Mouse (Mus musculus) embryonic facial prominence, embryonic 13.5 days (tissue): ENCODE data around the gene Clk2. TPM values are rescaled to one million over a fixed set of nuclear protein-coding genes. Genes with fewer than 3 reads are reported as not detected.

Experiments used
- ATAC-seq: fragments of 200-750 bp; cut with Nextera tagmentation; 2 replicates; pipeline ENCODE4 v1.8.0; 2017; ENCODE audit warnings: low read depth; ENCODE audit not compliant: insufficient number of reproducible peaks, insufficient read depth, low FRiP score, low TSS enrichment
- H3K27ac ChIP-seq: fragments of 300-500 bp; sonication (generic); 2 replicates; pipeline ENCODE4 v1.5.1; 2015; ENCODE audit warnings: moderate library complexity, mild to moderate bottlenecking, inconsistent platforms
- H3K27me3 ChIP-seq: fragments of 300-500 bp; sonication (generic); 2 replicates; pipeline ENCODE4 v1.6.1; 2015; ENCODE audit warnings: mild to moderate bottlenecking, inconsistent platforms
- H3K36me3 ChIP-seq: fragments of 300-500 bp; sonication (generic); 2 replicates; pipeline ENCODE4 v1.6.1; 2015; ENCODE audit warnings: mild to moderate bottlenecking, inconsistent platforms
- H3K4me1 ChIP-seq: fragments of 300-500 bp; sonication (generic); 2 replicates; pipeline ENCODE4 v1.6.1; 2015; ENCODE audit warnings: inconsistent platforms
- H3K4me2 ChIP-seq: fragments of 300-500 bp; sonication (generic); 2 replicates; pipeline ENCODE4 v1.6.1; 2015; ENCODE audit warnings: moderate library complexity, mild to moderate bottlenecking, inconsistent platforms
- H3K4me3 ChIP-seq: fragments of 300-500 bp; sonication (generic); 2 replicates; pipeline ENCODE4 v1.5.1; 2015; ENCODE audit warnings: mild to moderate bottlenecking, inconsistent platforms
- H3K9ac ChIP-seq: fragments of 300-500 bp; sonication (generic); 2 replicates; pipeline ENCODE4 v1.6.1; 2015; ENCODE audit warnings: mild to moderate bottlenecking, inconsistent platforms
- H3K9me3 ChIP-seq: fragments of 300-500 bp; sonication (generic); 2 replicates; pipeline ENCODE4 v1.6.1; 2016; ENCODE audit warnings: inconsistent platforms
- WGBS: fragments of 180-500 bp; shearing (Covaris S2); methylation state at CpG from one replicate; pipeline ENCODE4 v1.1.7; 2015; ENCODE audit warnings: mixed read lengths; 5-methylcytosine and 5-hydroxymethylcytosine counted together
- polyA plus RNA-seq: library from polyadenylated mRNA; unstranded; fragments of >200 nt; fragmentation: Nextera tagmentation; extraction: Ambion mirVana; gene quantifications from 2 replicates; pipeline ENCODE4 v1.2.1, GENCODE M21; 2015

The Clk2 gene
- polyA plus RNA-seq, 1 experiment from 2014 or later, result 39.9 TPM

- H3K4me1 ChIP-seq, result peaks cover 6% of the 10 kb centered on the region
- no peaks in the 10 kb centered on the region for H3K36me3 ChIP-seq
- H3K27ac ChIP-seq, result peak overlapping the region; percentile 84
- peak overlapping the region; percentile 44 for H3K4me3 ChIP-seq
- peak overlapping the region; percentile 68 for H3K9ac ChIP-seq
- peak overlapping the region; percentile 61 for H3K4me2 ChIP-seq
- peak; percentile 95 for ATAC-seq
- H3K9me3 ChIP-seq, result no peaks in the 10 kb centered on the region
- no peaks in the 10 kb centered on the region for H3K27me3 ChIP-seq
- 6% methylated on average over 33 of the region's 33 CpGs for WGBS
These were observed 31.6 kb downstream of the Clk2 start for GRCm38 (mm10) chr3:89195979-89196877.

GRCm38 (mm10) chr3:89199839-89200238 lies 35.2 kb downstream of the Clk2 start:
- no peaks in the 10 kb centered on the region for H3K9me3 ChIP-seq
- WGBS, result 72% methylated on average over 3 of the region's 3 CpGs

GRCm38 (mm10) chr3:89202253-89203141 lies 37.9 kb downstream of the Clk2 start, which contains the start of gene Gba:
Gene Gba, plus strand, starts transcription at chr3:89202928.
- no peaks in the 10 kb centered on the region for H3K27me3 ChIP-seq
- no peak within 1 kb of the TSS for H3K27ac ChIP-seq
- peak within 1 kb of the TSS; percentile 73 for H3K9ac ChIP-seq
- peak; percentile 73 for ATAC-seq
- H3K4me1 ChIP-seq, result peaks cover 5% of the 10 kb centered on the region
- H3K4me2 ChIP-seq, result peak within 1 kb of the TSS; percentile 70
- WGBS, result 25% methylated on average over 13 of the region's 13 CpGs
- no peaks in the 10 kb centered on the region for H3K9me3 ChIP-seq
- H3K36me3 ChIP-seq, result peaks cover 32% of the 10 kb centered on the region
- H3K4me3 ChIP-seq, result peak within 1 kb of the TSS; percentile 52

More at GRCm38 (mm10) chr3:89199839-89200238, 35.2 kb downstream of the Clk2 start:
- peaks cover 11% of the 10 kb centered on the region for H3K4me1 ChIP-seq
- H3K36me3 ChIP-seq, result peaks cover 5% of the 10 kb centered on the region; the same call in 1 of the 2 replicates
- no peak overlapping the region for H3K4me3 ChIP-seq
- H3K27ac ChIP-seq, result no peak overlapping the region
- H3K27me3 ChIP-seq, result no peaks in the 10 kb centered on the region
- H3K9ac ChIP-seq, result no peak overlapping the region
- ATAC-seq, result no peak
- H3K4me2 ChIP-seq, result no peak overlapping the region

- no peak for ATAC-seq
- WGBS, result 40% methylated on average over 5 of the region's 5 CpGs
- Histone ChIP-seq H3K4me1 (peaks cover 5% of the 10 kb centered on the region), H3K27ac (no peak overlapping the region), H3K36me3 (peaks cover 38% of the 10 kb centered on the region), H3K4me2 (peak overlapping the region; percentile 70), H3K4me3 (peak overlapping the region; percentile 52), H3K9me3 (no peaks in the 10 kb centered on the region), H3K9ac (peak overlapping the region; percentile 73), H3K27me3 (no peaks in the 10 kb centered on the region)
These were observed 38.5 kb downstream of the Clk2 start for GRCm38 (mm10) chr3:89203142-89203514.

- ATAC-seq, result no peak
- H3K27me3 ChIP-seq, result no peaks in the 10 kb centered on the region
- no peaks in the 10 kb centered on the region for H3K9me3 ChIP-seq
- peaks cover 67% of the 10 kb centered on the region for H3K36me3 ChIP-seq
- H3K4me2 ChIP-seq, result no peak overlapping the region
- no peak overlapping the region for H3K4me3 ChIP-seq
- H3K9ac ChIP-seq, result no peak overlapping the region
- H3K4me1 ChIP-seq, result peaks cover 5% of the 10 kb centered on the region
- WGBS, result 94% methylated on average over 7 of the region's 7 CpGs
- no peak overlapping the region for H3K27ac ChIP-seq
These were observed 41.5 kb downstream of the Clk2 start for GRCm38 (mm10) chr3:89206079-89206478.

GRCm38 (mm10) chr3:89206695-89207094 lies 42.1 kb downstream of the Clk2 start:
- Histone ChIP-seq H3K27ac (no peak overlapping the region), H3K36me3 (peaks cover 67% of the 10 kb centered on the region), H3K9ac (no peak overlapping the region), H3K27me3 (no peaks in the 10 kb centered on the region), H3K4me3 (no peak overlapping the region), H3K4me2 (no peak overlapping the region), H3K4me1 (peaks cover 5% of the 10 kb centered on the region), H3K9me3 (no peaks in the 10 kb centered on the region)
- 86% methylated on average over 2 of the region's 2 CpGs for WGBS
- ATAC-seq, result no peak

GRCm38 (mm10) chr3:89208075-89208657 lies 43.6 kb downstream of the Clk2 start:
- H3K4me1 ChIP-seq, result peaks cover 10% of the 10 kb centered on the region
- no peak overlapping the region for H3K27ac ChIP-seq
- no peaks in the 10 kb centered on the region for H3K9me3 ChIP-seq
- no peak overlapping the region; the same call in 1 of the 2 replicates for H3K4me3 ChIP-seq
- H3K9ac ChIP-seq, result no peak overlapping the region
- no peaks in the 10 kb centered on the region for H3K27me3 ChIP-seq
- no peak for ATAC-seq
- WGBS, result 83% methylated on average over 13 of the region's 13 CpGs
- peaks cover 67% of the 10 kb centered on the region for H3K36me3 ChIP-seq
- H3K4me2 ChIP-seq, result no peak overlapping the region

- H3K4me2 ChIP-seq, result no peak overlapping the region
- H3K27me3 ChIP-seq, result no peaks in the 10 kb centered on the region
- H3K9me3 ChIP-seq, result no peaks in the 10 kb centered on the region
- no peak overlapping the region for H3K4me3 ChIP-seq
- WGBS, result 80% methylated on average over 6 of the region's 6 CpGs
- peaks cover 7% of the 10 kb centered on the region for H3K4me1 ChIP-seq
- H3K9ac ChIP-seq, result no peak overlapping the region
- H3K27ac ChIP-seq, result no peak overlapping the region
- peaks cover 67% of the 10 kb centered on the region for H3K36me3 ChIP-seq
- no peak for ATAC-seq
These were observed 44.1 kb downstream of the Clk2 start for GRCm38 (mm10) chr3:89208736-89209135.

- Histone ChIP-seq H3K27ac (no peak overlapping the region), H3K9me3 (no peaks in the 10 kb centered on the region), H3K4me1 (peaks cover 8% of the 10 kb centered on the region), H3K4me2 (no peak overlapping the region), H3K4me3 (no peak overlapping the region), H3K36me3 (peaks cover 63% of the 10 kb centered on the region), H3K9ac (no peak overlapping the region), H3K27me3 (no peaks in the 10 kb centered on the region)
- ATAC-seq, result no peak
- WGBS, result 91% methylated on average over 7 of the region's 7 CpGs
These were observed 45.1 kb downstream of the Clk2 start for GRCm38 (mm10) chr3:89209731-89210130.

- H3K36me3 ChIP-seq, result peaks cover 59% of the 10 kb centered on the region
- H3K4me2 ChIP-seq, result no peak overlapping the region
- H3K4me1 ChIP-seq, result peaks cover 13% of the 10 kb centered on the region
- H3K4me3 ChIP-seq, result no peak overlapping the region
- no peak for ATAC-seq
- no peaks in the 10 kb centered on the region for H3K9me3 ChIP-seq
- H3K9ac ChIP-seq, result no peak overlapping the region
- no peak overlapping the region for H3K27ac ChIP-seq
- 82% methylated on average over 13 of the region's 13 CpGs for WGBS
- H3K27me3 ChIP-seq, result no peaks in the 10 kb centered on the region
These were observed 45.6 kb downstream of the Clk2 start for GRCm38 (mm10) chr3:89210162-89210561.

- 81% methylated on average over 7 of the region's 7 CpGs for WGBS
- Histone ChIP-seq H3K27ac (peak overlapping the region; percentile 55; the same call in 1 of the 2 replicates), H3K4me2 (no peak overlapping the region), H3K9me3 (no peaks in the 10 kb centered on the region), H3K36me3 (peaks cover 53% of the 10 kb centered on the region), H3K9ac (no peak overlapping the region; the same call in 1 of the 2 replicates), H3K27me3 (no peaks in the 10 kb centered on the region), H3K4me1 (peaks cover 18% of the 10 kb centered on the region), H3K4me3 (no peak overlapping the region)
- no peak for ATAC-seq
These were observed 46.1 kb downstream of the Clk2 start for GRCm38 (mm10) chr3:89210731-89211130.
